Mouse (Mus musculus) layer of hippocampus, adult 18-20 months (tissue): ENCODE results near the gene Itgb4. TPM values are rescaled to one million over a fixed set of nuclear protein-coding genes. Genes with fewer than 3 reads are reported as not detected.

Source experiments
- DNase-seq, 2 experiments: peaks; one replicate each; pipeline ENCODE4 v3.0.0; 2022; ENCODE audit warnings: low spot score in 2 of 2
- total RNA-seq, 2 experiments: library from RNA; stranded (reverse); gene quantifications; 2 replicates each; pipeline ENCODE4 v1.2.3; 2021

Itgb4 gene
- total RNA-seq, 2 experiments from 2014 or later = 7.9 to 8.7 TPM

DNA sequence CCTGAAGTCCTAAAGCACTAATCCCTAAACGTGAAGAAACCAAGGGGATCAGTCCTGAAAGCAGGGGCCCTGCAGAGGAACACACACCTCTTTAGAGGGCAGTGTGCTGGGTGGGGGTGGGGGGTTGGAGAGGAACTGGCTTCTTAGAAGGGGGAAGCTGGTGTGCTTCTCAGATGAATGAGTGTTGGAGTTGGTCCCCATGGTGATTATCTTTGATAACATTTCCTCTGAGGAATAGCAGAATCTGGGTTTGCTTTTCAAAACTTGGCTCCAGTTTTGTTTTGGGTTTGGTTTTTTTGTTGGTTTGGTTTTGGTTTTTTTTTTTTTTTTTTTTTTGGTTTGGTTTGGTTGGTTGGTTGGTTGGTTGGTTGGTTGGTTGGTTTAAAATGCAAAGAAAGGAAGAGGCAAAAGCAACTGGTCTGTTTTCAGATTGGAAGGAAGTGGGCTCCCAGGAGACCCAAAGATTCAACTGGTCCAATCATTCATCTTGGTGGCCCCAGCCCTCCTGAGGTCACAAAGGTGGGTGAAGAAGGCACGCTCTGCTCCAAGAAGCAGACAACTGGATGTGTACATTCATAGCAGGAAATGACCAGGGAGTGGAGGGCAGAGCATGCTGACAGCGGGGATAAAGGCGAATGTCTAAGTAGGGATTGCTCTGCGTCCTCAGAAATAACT lies 5.6 kb upstream of the Itgb4 start:
- no peak for DNase-seq

DNA sequence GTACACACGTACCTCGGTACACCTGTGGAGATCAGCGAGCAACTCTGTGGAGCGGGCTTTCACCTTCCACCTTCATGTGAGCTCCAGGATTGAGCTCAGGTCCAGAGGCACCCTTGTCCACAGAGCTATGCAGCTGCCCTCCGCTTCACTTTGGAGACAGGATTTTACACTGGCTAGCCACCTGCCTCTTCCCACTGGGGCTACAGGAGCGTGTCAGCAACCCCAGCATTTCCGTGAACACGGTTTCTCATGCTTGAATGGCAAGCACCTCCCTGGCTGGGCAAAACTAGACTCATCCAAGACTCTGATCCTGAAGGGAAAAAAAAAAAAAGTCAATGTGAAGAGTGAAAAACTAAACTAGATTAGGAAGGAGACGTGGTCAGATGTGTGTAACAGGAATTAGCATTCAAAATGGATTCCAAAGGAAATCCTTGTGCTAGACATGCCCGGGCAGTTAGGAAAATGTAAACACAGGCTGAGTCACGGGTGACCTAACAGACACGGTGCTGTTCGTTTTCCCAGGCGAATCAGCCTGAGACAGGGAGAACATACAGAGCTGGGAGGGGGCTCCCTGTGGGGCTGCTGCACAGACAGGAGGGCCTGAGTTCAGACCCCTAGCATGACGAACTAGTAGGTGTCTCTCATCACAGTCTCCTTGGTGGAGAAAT lies 4.4 kb upstream of the Itgb4 start:
- no peak for DNase-seq

DNA sequence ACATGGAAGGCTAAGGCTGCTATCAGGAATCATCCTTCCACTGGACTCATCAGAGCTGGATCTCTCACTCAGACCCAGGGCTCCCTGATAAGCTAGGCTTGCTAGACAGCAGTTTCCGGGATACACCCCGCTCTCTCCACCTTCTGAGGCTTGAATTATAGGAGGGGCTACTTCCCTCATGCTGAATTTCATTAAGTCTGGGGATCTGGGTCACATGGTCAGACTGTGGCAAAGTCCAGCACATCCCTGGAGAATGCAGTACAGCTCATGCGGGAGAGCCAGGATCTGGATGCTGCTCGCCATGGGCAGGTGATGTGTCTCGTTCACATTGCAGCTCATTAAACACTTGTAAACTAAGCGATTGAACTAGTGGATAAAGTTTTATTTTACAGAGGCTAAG lies 3.5 kb upstream of the Itgb4 start:
- DNase-seq = no peak

DNA sequence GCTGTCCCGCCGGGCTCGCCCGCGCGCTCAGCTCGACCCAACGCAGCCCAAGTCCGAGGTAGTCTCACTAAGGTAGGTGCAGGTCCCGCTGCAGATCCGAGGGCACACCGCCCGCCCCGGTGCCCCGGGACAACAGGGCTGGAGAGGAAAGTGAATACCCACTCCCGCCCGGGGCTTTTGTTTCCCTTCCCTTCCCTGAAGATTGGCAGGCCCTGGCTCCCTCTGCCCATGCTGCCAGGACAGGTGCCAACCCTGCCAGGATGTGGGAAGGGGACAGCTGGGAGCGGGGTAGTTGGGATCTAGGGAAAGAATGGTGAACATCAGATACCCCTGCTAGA lies 543 bp downstream of the Itgb4 start:
- no peak for DNase-seq

DNA sequence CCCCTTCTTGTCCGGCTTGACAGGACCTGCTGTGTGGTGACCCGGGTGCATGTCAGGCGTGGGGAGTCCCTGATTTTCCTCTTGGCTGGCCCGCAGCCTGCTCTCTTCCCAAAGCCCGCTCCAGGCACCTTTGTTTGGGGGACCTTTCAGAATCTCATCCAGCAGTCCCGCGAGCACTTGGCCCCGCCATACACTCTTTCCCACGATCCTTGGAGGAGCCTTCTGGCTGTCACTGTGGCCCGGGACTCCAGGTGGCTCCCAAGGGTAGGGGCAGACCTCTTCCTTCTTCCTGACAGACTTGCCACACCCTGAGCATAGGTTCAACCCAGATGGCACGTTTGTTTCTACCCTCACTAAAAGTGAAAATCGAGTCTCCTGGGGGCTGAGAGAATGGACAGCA lies 1.0 kb downstream of the Itgb4 start:
- DNase-seq = no peak

DNA sequence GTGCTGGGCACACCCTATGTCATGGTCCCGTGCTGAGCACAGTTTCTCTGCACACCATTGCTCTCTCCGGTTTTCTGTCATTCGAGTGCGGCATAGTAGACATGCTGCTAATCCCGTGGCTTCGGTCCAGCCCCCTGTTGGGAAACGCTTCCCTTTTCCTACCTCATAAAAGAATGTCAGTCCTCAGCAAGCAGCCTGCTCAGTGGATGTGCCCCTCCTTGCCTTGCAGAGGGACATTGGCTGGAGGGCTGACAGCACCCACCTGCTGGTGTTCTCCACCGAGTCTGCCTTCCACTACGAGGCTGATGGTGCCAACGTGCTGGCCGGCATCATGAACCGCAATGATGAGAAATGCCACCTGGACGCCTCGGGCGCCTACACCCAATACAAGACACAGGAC lies 8.0 kb downstream of the Itgb4 start:
- DNase-seq = no peak

DNA sequence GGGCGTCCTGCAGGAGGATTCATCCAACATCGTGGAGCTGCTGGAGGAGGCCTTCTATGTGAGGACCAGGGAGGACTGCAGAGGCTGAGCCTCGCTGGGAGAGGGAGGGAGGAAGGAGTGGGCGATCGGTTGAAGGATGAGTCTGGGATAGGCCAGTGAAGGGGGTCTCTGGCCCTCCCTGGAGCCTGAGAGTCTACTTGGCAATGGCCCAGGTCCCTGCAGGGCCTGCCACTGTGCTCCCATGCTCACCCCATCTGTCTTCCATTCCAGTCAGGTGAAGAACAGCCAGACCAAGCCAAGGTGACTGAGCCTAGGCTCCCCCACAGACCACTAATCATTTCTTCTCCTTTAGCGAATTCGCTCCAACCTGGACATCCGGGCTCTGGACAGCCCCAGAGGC lies 8.8 kb downstream of the Itgb4 start:
- DNase-seq = no peak

DNA sequence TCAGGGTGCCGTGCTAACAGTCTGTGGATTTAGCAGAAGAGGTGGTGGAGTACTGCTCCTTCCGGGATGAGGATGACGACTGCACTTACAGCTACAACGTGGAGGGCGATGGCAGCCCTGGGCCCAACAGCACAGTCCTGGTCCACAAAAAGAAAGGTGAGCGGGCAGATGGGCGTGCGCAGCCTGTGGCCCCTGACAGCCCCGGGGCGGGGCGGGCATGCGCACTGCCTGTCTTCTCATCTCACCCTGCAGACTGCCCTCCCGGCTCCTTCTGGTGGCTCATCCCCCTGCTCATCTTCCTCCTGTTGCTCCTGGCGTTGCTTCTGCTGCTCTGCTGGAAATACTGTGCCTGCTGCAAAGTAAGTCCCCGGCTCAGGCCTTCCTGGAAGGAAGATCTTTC lies 15.2 kb downstream of the Itgb4 start:
- DNase-seq = no peak

DNA sequence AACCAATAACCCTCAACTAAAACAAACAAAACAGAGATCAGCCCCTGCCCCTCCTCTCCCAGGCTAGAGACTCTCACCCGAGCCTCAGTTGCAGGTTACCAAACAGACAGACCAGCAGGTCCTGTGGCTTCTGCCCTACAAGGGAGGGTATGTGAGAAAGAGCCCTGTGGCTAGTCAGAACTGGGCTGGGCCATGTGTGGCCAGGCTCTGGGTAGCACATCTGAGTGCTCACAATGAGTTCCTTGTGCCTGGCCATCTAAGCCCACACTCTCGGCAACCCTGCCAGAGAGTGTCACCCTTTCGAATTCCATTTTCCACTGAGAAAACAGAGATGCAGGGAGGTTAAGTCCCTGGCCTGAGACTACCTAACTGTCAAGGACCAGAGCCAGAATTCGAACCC lies 17.6 kb downstream of the Itgb4 start:
- peak in 1 of 2 experiments; percentile 30 for DNase-seq

DNA sequence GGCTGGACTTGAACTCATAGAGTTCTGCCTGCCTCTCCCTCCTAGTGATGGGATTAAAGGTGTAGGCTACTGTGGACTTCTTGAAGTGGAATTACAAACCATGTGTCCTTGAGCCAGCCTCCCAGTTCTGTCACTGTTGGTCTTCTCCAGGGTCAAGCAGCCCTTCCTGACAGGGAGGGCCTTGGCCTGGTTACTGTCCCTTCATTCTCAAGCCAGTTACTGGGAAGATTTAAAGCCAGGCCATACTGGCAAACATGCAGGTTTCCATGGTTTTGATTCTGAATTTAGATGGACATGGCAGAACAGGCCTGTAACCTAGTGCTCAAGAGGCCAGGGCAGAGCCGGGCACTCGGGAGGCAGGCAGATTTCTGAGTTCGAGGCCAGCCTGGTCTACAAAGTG lies 20.7 kb downstream of the Itgb4 start:
- no peak for DNase-seq

DNA sequence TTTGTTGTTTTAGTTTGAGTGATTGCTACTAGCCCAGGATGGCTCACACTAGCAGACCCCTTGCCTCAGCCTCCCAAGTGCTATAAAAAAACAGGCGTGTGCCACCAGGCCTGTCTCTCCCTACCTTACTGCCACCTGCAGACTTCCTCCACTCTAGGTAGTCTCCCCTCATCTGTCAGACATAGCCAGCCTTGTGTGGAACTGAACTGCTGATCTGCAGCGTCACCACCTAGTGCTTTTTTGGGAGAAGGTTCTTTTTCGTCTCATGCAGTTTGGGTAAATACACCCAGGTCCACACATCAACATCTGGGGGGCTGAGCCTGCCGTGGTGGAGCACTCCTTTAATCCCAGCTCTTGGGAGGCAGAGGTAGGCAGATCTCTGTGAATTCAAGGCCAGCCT lies 22.5 kb downstream of the Itgb4 start:
- no peak for DNase-seq

DNA sequence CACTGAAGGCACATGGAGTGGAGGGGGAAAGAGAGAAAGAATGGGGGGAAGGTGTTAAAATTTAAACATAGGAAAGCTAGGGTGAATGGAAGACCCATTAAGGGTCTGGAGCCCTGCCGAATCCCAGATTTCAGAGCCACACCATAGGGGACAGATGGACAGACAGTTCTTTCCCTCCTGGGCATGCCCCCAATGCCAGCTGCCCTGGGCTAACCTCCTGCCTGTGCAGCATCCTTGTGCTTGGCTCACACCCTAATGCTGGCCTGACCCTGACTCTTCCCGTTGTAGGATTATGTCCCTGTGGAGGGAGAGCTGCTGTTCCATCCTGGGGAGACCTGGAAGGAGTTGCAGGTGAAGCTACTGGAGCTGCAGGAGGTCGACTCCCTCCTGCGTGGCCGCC lies 23.2 kb downstream of the Itgb4 start:
- no peak for DNase-seq

DNA sequence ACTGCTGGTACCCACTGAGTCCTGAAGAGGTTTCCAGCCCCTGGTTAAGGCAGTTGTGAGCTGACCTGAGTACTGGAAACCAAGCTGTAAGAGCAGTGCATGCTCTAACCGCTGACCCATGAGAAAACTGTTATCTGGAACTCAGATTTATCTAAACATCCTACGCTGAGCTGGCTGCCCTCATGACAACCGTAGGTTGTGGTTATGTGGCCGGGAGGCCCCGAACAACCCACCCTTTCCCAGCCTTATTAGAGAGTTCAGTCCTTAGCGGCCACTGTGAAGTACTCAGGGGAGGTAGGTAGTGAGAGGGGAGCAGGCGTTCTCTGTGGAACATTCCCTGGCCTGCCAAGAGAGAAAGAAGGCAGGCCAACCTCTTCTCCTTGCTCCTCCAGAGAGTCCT lies 24.5 kb downstream of the Itgb4 start:
- no peak for DNase-seq

DNA sequence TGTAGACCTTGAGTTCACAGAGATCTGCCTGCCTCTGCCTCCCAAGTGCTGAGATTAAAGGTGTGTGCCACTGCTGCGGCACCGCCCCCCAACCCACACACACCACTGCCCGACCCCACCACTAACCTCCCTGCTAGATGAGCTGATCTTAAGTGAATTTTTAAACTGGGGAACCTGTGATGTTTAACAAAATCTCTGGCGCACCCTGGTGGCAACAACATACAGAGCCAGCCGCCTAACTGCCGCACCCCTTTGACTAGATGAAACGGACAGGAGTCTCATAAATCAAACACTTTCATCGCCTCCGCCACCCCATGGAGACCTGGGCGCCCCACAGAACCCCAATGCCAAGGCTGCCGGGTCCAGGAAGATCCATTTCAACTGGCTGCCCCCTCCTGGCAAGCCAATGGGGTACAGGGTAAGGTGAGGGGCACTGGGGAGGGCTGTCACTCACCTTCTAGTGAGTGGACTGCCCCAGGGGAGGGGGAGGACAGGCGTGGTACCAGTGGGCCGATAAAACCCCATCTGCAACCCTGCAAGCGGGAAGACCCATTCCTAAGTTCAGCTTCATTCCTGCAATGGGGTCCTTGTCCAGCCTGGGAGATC lies 25.1 kb downstream of the Itgb4 start:
- DNase-seq = peak; percentile 48 to 83

DNA sequence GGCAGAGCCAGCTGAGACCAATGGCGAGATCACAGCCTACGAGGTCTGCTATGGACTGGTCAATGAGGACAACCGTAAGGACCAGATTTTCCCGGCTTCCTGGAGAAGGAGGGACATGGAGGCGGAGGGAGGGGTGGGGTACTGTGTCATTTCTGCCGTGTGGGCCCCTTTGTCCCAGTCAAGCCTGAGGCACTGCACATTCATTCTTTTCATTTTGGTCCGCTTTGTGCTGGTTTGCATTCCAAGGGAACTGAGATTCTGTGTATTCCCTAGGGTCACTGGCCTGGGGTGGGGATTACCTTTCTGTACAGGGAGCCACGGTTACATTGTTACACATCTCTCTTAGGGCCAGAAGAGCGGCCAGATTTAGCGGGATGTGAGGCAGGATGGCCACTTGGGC lies 26.1 kb downstream of the Itgb4 start:
- no peak for DNase-seq

DNA sequence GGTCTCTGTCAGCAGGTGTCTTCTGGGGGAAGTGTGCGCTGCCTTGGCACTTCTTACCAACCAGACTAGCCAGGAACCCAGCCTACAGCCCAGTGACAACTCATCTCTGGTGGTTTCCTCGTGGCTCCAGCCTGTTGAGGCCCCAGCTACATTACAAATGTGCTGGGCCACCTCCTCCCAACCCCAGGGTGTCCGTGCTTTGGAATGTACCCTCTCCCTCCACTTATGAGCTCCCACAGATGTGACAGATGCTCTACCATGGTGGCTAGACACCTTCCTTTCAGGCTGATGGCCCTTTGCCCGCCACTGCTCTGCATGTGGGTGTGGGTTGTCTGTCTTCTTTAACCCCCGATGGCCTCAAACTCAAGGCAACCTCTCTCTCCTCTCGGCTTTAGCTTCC lies 27.2 kb downstream of the Itgb4 start:
- no peak for DNase-seq

DNA sequence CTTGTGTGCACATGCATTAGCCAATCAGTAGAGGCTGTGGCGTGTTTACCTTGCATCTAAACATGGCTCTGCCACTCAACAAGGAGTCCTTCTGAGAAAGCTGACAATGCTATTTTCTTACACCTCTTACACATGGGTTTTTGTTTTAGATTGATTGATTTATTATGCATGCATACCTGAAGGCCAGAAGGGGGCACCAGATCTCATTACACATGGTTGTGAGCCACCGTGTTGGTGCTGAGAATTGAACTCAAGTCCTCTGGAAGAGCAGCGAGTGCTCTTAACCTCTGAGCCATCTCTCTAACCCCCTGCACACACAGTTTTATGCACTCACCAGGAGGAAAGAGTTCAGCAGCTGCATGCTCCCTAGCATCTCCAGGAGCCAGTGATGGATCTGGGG lies 28.4 kb downstream of the Itgb4 start:
- DNase-seq = no peak

DNA sequence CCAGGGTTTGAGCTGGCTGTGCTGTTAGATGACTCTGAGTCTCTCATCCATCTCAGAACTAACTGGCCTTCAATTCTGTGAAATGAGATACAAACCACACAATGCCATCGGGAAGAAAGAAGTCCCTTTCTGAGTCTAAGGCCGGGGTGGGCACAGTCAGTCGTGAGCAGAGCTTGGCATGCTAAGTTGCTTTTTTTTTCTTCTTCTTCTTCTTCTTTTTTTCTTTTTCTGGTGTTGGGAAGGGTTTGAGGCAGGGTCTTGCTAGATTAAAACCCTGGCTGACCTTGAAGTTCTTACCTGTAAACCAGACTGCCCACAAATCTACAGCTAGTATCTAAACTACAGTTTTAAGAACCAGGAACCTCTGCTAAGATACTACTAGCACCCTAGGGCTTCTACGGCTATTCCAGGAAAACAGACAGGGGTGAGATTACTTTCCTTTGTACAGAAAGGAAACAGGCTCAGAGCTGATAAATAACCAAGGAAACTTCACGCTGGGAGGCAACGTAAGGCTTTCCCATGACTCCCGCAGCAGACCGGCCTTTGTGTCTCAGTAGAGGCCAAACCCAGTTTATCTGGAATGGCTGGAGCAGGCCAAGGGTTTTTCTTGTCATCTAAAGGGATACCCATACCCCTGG lies 29.8 kb downstream of the Itgb4 start:
- DNase-seq = no peak

DNA sequence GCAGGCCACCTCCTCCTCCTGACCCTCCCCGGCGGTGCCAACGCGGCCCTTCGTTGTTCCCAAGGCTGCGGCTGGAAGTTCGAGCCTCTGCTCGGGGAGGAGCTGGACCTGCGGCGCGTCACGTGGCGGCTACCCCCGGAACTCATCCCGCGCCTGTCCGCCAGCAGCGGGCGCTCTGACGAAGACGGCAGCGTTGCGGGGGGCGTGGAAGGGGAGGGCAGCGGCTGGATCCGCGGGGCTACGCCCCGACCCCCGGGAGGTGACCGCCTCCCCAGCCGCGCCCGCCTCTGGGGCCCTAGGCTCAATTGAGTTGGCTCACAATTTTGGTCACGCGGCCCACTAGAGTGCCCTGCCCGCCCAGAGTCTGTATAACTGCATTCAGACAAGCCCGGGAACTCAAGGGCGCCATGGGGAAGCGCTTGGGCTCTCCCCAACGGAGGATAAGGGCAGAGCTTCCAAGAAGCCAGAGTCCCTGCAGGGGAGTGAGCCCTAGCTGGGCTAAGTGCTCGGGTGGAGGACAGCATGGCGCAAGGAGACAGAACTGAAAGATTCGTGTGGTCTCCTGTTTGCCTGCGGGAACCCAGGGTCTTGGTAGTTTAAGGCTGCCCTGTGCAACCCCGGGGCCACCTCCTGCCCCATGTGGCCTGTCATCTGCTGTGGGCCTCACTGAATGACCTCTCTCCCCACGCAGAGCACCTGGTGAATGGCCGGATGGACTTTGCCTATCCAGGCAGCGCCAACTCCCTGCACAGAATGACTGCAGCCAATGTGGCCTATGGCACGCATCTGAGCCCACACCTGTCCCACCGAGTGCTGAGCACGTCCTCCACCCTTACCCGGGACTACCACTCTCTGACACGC lies 30.6 kb downstream of the Itgb4 start:
- DNase-seq = peak; percentile 48 to 57

DNA sequence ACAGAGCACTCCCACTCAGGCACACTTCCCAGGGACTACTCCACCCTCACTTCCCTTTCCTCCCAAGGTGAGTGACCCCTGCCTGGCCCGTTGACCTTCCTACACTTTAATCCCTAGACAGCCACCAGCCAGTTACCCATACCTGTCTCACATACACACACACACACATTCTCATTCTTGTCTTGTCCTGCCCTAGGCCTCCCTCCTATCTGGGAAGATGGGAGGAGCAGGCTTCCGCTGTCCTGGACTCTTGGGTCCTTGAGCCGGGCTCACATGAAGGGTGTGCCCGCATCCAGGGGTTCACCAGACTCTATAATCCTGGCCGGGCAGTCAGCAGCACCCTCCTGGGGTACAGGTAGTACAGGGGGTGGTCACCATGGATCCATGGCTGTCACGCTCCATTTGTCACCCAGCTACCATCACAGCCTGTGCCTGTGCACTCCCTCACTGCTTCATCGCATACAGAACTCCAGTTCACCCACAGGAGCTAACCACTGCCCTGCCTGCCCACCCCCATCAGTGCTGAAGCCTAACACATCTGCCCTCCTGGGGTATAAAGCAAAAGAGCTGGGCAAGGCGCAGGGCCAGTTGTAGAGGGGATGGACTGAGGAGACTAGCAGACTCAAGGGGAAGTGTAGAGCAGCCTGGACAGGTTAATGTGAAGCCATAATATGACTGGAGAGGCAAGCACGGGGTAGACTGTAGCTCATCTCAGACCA lies 31.4 kb downstream of the Itgb4 start:
- no peak for DNase-seq
